Mouse (Mus musculus): ENCODE data around the gene Atp5g2. TPM values are rescaled to one million over a fixed set of nuclear protein-coding genes. Genes with fewer than 3 reads are reported as not detected.

The Atp5g2 gene
- total RNA-seq, 2 experiments from 2014 or later: 18.3 to 19.4 TPM

Small RNA genes within 50 kb of the gene (microRNA-seq; reads per million reads assigned to microRNA genes)
- 0 reads per million in 2 experiments for gene Mir688 (ENCODE audit: borderline number of aligned reads in 2 of 2)

Other genes starting within 250 kb of the Atp5g2 start
- 1 to 10 TPM; 1.5 to 2.0 TPM for gene Amhr2, start 227.0 kb downstream of the Atp5g2 start, total RNA-seq (2021)
- 100 to 1,000 TPM in 1 of 2 experiments, 10 to 100 TPM in 1; 86.2 to 148 TPM for gene Prr13, start 213.3 kb downstream of the Atp5g2 start, total RNA-seq (2021)
- gene Pcbp2, start 201.8 kb downstream of the Atp5g2 start, total RNA-seq (2021): 100 to 1,000 TPM; 628 to 756 TPM
- gene Gm10337, start 168.6 kb downstream of the Atp5g2 start, total RNA-seq (2021): not detected
- gene Map3k12, start 155.3 kb downstream of the Atp5g2 start, total RNA-seq (2021): 1 to 10 TPM; 5.8 to 7.6 TPM
- gene Tarbp2, start 154.2 kb downstream of the Atp5g2 start, total RNA-seq (2021): 10 to 100 TPM; 35.5 to 36.1 TPM
- 1 to 10 TPM; 1.8 to 1.9 TPM for gene Npff, start 147.4 kb downstream of the Atp5g2 start, total RNA-seq (2021)
- 1 to 10 TPM; 1.7 to 3.2 TPM for gene Gm28047, start 47.3 kb downstream of the Atp5g2 start, total RNA-seq (2021)
- gene Atf7, start 46.9 kb downstream of the Atp5g2 start, total RNA-seq (2021): 10 to 100 TPM; 58.9 to 62.1 TPM
- gene Calcoco1, start 49.8 kb upstream of the Atp5g2 start, total RNA-seq (2021): 100 to 1,000 TPM in 1 of 2 experiments, 10 to 100 TPM in 1; 95.4 to 106 TPM
- gene Hoxc13, start 248.8 kb upstream of the Atp5g2 start, total RNA-seq (2021): not detected